Mouse (Mus musculus) urinary bladder, postnatal 0 days (tissue): Measurements from ENCODE around the gene Nlrp1a. TPM values are rescaled to one million over a fixed set of nuclear protein-coding genes. Genes with fewer than 3 reads are reported as not detected.

Source experiments
- polyA plus RNA-seq: library from polyadenylated mRNA; unstranded; fragments of >200 nt; fragmentation: Nextera tagmentation; extraction: Ambion mirVana; gene quantifications from 2 replicates; pipeline ENCODE4 v1.2.1, GENCODE M21; 2015

Nlrp1a gene
- polyA plus RNA-seq = 0.04 and 0.05 TPM in 2 replicates

GRCm38 (mm10) chr11:71144661-71145060, at the start of gene Nlrp1a:
Nlrp1a (minus strand) TSS chr11:71144704.

Other genes starting within 250 kb of the Nlrp1a start
- gene Nup88, start 174.7 kb downstream of the Nlrp1a start, polyA plus RNA-seq = 70.2 TPM in 2 replicates
- gene Rpain, start 174.5 kb downstream of the Nlrp1a start, polyA plus RNA-seq = 49.5 and 49.6 TPM in 2 replicates
- gene C1qbp, start 161.7 kb downstream of the Nlrp1a start, polyA plus RNA-seq = 154 and 168 TPM in 2 replicates
- gene Dhx33, start 140.3 kb downstream of the Nlrp1a start, polyA plus RNA-seq = 7.7 and 9.5 TPM in 2 replicates
- gene Mis12, start 125.1 kb downstream of the Nlrp1a start, polyA plus RNA-seq = 15.8 and 18.9 TPM in 2 replicates
- gene Derl2, start 124.9 kb downstream of the Nlrp1a start, polyA plus RNA-seq = 55.4 and 66.1 TPM in 2 replicates
- gene 6330403K07Rik, start 111.2 kb downstream of the Nlrp1a start, polyA plus RNA-seq = 6.3 and 7.5 TPM in 2 replicates
- 0.08 and 0.10 TPM in 2 replicates for gene Nlrp1b, start 86.0 kb upstream of the Nlrp1a start, polyA plus RNA-seq